Mouse (Mus musculus): ENCODE measurements around the gene Ndufa3. TPM values are rescaled to one million over a fixed set of nuclear protein-coding genes. Genes with fewer than 3 reads are reported as not detected.

Ndufa3 gene
- total RNA-seq, 2 experiments from 2014 or later, result 634 to 664 TPM

- DNase-seq (ENCODE audit: low spot score in 2 of 2), result no peak
Measured at GRCm38 (mm10) chr7:3609082-3609481, 8.1 kb upstream of the Ndufa3 start.

DNA sequence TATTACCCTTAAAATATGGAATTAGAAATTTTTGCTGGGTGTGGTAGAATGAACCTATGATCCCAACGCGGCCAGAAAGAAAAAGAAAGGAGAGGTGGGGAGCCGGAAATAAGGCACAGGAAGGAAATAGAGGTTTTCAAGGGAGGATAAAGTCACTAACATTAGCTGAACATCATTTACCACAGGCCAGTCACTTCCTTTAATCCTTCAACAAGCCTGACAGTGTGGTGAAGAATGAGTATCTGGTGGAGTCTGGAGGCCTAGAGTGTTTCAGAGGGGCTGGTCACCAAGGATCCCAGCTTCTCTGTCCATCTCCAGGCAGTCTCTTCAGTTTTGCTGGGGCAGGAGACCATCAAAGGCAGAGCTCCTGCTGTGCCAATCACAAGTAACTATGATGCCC lies 6.7 kb upstream of the Ndufa3 start:
- no peak for DNase-seq (ENCODE audit: low spot score in 2 of 2)

- DNase-seq (ENCODE audit: low spot score in 2 of 2), result no peak
Measured at GRCm38 (mm10) chr7:3611006-3611405, 6.2 kb upstream of the Ndufa3 start.

- no peak for DNase-seq (ENCODE audit: low spot score in 2 of 2)
Measured at GRCm38 (mm10) chr7:3614021-3614420, 3.2 kb upstream of the Ndufa3 start.

GRCm38 (mm10) chr7:3616057-3616388 lies 1.1 kb upstream of the Ndufa3 start, which contains the start of gene Oscar:
TSS of gene Oscar (minus strand) at chr7:3616157.
- no peak for DNase-seq (ENCODE audit: low spot score in 2 of 2)

- no peak for DNase-seq (ENCODE audit: low spot score in 2 of 2)
Measured at GRCm38 (mm10) chr7:3616389-3617241, 558 bp upstream of the Ndufa3 start.

DNA sequence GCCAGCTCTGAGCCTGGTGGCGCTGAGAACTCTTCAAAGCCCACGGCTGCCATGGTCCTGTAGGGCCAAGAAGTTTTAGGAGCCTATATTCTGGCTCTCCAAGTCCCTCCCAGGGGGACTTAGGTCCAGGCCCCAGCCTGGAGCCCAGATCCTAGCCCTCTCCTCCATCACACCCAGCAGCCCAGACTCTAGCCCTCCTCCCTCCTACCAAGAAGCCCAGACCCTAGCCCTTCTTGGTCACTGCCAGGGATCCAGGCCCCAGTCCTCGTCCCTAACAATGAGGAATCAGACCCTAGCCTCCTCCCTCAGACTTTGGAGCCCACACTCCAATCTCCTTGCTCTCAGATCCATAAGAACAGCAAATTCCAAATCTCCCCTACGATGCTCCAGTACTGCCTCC lies 11.9 kb downstream of the Ndufa3 start:
- DNase-seq (ENCODE audit: low spot score in 2 of 2), result no peak

- peak; percentile 96 to 97 for DNase-seq (ENCODE audit: low spot score in 2 of 2)
Measured at GRCm38 (mm10) chr7:3629543-3630477, 12.6 kb downstream of the Ndufa3 start, which contains the start of the genes Tfpt and Prpf31. TSS of gene Tfpt (minus strand) at chr7:3629929. TSS of gene Prpf31 (plus strand) at chr7:3629985.

GRCm38 (mm10) chr7:3630478-3630815 lies 13.3 kb downstream of the Ndufa3 start:
- no peak for DNase-seq (ENCODE audit: low spot score in 2 of 2)

DNA sequence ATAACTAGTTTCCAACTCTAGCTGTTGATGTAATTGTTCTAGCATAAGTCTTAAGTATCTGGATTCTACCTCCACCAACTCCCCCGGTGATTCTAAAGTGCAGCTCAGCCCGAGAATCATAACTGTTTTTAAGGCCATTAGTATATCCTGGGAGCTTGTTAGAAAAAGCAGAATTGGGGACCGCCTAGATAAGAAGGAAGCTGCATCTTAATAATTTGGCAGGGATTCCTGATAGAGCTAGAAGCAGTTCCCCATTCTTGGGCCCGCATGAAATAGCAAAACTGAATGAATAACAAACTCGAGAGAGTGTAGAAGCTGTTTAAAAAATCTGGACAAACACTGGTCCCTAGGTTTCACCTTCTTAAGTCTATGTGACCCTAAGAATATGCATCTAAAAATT lies 26.2 kb downstream of the Ndufa3 start:
- no peak for DNase-seq (ENCODE audit: low spot score in 2 of 2)

DNA sequence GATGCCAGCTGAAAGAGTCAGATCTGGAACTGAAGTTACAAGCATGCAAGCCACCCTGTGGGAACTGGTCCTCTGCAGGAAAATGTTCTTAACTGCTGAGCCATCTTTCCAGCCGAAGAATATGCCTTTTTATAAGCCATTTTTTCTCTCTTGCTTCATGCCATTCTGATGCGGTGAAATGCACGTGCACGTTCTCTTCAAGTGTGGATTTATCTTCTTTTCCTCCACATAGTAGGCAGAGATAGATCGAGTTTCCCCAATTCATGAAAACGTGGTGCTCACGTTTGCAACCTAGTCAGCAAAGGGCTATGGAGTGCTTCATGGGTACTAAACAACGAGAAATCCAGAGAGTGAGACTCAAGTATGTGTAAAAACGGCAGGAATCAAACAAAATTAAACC lies 26.7 kb downstream of the Ndufa3 start:
- no peak for DNase-seq (ENCODE audit: low spot score in 2 of 2)

DNA sequence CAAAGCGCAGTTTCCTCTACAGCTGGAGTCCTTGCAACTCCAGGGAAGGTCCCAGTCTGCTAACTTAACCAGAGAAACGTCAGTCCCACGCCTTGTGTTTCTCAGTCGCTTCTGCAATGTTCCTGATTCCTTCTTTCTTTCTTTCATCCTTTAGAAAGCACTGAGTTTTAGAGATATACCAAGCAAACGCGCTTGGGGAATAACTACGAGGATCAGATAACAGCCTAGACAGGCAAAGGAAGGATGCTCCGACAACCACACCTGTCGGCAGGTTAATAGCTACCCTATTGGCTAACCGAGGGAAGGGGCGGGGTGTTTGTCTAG lies 27.1 kb downstream of the Ndufa3 start:
- no peak for DNase-seq (ENCODE audit: low spot score in 2 of 2)

GRCm38 (mm10) chr7:3644672-3645487 lies 27.7 kb downstream of the Ndufa3 start, which contains the start of gene Cnot3:
TSS of gene Cnot3 (plus strand) at chr7:3645268.
- DNase-seq (ENCODE audit: low spot score in 2 of 2), result peak; percentile 98 to 100

DNA sequence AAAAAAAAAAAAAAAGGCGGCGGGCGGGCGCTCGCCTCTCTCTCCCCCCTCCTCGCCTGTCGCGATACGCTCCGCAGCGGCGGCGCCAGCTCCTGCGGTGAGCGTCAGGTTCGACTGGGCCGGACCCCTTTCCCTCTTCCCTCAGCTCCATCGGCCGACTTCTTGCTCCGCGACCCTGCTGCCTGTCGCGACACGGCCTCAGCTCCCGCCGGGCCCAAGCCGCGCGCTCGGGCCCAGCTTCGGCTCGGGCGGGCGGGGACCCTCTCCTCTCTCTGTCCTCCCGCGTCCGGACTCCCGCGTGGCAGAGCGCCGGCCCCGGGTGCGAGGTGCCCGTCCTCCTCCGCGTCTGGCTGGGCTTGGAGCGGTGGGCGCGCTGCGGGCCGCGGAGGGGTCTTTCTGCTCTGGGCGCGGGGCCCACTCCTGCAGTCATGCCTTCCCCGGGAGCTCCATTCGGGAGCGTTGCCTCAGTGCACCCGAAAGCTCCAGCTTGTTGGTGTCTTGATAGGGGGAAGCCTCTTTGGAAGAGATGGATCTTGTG lies 28.4 kb downstream of the Ndufa3 start:
- DNase-seq (ENCODE audit: low spot score in 2 of 2), result no peak

DNA sequence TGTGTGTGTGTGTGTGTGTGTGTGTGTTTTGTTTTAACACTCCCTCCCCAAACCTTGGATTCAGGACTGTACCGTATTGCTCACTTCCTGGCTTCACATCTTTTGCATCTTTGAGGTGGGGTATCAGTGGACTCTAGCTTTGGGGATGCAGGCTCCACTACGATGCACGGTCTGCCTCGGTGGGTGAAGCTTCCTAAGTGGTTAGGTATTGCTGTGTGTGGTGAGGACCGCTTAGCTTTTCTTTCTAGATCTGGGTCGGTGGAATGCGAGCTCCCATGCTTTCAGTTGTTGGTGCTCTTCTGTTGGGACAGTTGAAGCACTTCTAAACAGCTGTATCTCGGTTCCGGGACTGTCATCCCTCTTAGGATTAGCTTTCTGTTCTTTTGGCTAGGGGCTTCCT lies 29.0 kb downstream of the Ndufa3 start:
- no peak for DNase-seq (ENCODE audit: low spot score in 2 of 2)

DNA sequence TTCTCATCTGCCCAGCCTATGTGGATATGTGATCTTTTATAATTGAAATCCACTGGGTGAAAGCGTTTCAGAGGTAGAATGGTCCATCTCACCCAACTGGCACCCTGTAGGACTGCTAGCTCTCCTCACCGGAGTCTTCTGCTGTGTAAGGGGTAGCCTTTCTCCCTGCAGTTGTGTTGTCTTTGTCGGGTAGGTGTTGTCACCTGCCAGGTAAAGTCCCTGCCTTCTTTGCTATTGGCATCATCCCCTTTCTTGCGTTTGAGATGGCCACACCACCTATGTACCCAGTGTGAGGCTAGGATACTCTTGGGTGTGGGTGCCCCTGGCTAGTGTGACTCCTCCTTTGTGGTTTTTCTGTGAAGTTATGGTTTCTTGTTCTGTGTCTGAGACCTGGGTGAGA lies 29.5 kb downstream of the Ndufa3 start:
- no peak for DNase-seq (ENCODE audit: low spot score in 2 of 2)

DNA sequence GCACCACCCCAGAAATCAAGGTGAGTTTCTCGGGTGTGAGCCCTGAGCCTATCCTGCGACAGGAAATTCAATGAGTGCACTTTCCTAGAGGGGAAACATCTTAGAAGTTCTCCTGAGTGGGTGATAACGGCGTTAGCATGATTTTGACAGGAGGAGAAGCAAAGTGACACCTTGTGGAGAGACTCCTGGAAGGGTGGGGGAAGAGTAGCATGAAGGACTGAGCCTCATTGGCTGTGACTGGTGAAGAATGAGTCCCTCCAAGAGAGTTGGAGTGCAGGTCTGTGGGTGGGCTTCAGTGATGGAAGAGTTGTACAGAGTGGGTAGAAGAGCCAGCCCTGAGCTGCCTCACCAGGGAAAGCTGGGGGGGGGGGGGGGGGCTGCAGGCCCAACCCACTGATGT lies 39.8 kb downstream of the Ndufa3 start:
- DNase-seq (ENCODE audit: low spot score in 2 of 2), result no peak

GRCm38 (mm10) chr7:3658578-3658977 lies 41.4 kb downstream of the Ndufa3 start:
- DNase-seq (ENCODE audit: low spot score in 2 of 2), result no peak

- no peak for DNase-seq (ENCODE audit: low spot score in 2 of 2)
Measured at GRCm38 (mm10) chr7:3664524-3665214, 47.5 kb downstream of the Ndufa3 start.

Measured in layer of hippocampus, postnatal 14 days (tissue).